Mouse (Mus musculus) cortical plate, adult 2 months (tissue): ENCODE results near the gene Ddx54. TPM values are rescaled to one million over a fixed set of nuclear protein-coding genes. Genes with fewer than 3 reads are reported as not detected.
A peak's percentile ranks its signal among the peaks of the same experiment; 100 is the strongest.

ENCODE experiments used
- H3K27ac ChIP-seq: fragments of 200-500 bp; 2 replicates; pipeline ENCODE4 v1.5.1; 2012; ENCODE audit warnings: low read length, control low read depth, inconsistent platforms; ENCODE audit not compliant: insufficient read depth
- H3K4me1 ChIP-seq: fragments of 200-500 bp; 2 replicates; pipeline ENCODE4 v1.6.1; 2011; ENCODE audit warnings: low read length; ENCODE audit not compliant: control insufficient read depth, insufficient read depth
- H3K4me3 ChIP-seq: fragments of 200-500 bp; 2 replicates; pipeline ENCODE4 v1.5.1; 2011; ENCODE audit warnings: mild to moderate bottlenecking, low read length, control low read depth; ENCODE audit not compliant: insufficient read depth
- CTCF ChIP-seq: fragments of 200-500 bp; IDR thresholded peaks from 2 replicates; pipeline ENCODE4 v1.5.1; 2011; ENCODE audit warnings: mild to moderate bottlenecking, control low read depth, low read length; ENCODE audit not compliant: insufficient read depth; ENCODE audit errors: extremely low read depth
- POLR2A ChIP-seq: fragments of 200-500 bp; IDR thresholded peaks from 2 replicates; pipeline ENCODE4 v1.6.1; 2011; ENCODE audit warnings: mild to moderate bottlenecking, low read length, control low read depth; ENCODE audit not compliant: insufficient read depth; ENCODE audit errors: extremely low read depth
- polyA plus RNA-seq: library from polyadenylated mRNA; depleted of rRNA; stranded (reverse); fragments of >200 nt; gene quantifications from 2 replicates; pipeline ENCODE4 v1.2.3, GENCODE M21; 2012

The Ddx54 gene
- polyA plus RNA-seq, 1 experiment = 31.0 TPM

DNA sequence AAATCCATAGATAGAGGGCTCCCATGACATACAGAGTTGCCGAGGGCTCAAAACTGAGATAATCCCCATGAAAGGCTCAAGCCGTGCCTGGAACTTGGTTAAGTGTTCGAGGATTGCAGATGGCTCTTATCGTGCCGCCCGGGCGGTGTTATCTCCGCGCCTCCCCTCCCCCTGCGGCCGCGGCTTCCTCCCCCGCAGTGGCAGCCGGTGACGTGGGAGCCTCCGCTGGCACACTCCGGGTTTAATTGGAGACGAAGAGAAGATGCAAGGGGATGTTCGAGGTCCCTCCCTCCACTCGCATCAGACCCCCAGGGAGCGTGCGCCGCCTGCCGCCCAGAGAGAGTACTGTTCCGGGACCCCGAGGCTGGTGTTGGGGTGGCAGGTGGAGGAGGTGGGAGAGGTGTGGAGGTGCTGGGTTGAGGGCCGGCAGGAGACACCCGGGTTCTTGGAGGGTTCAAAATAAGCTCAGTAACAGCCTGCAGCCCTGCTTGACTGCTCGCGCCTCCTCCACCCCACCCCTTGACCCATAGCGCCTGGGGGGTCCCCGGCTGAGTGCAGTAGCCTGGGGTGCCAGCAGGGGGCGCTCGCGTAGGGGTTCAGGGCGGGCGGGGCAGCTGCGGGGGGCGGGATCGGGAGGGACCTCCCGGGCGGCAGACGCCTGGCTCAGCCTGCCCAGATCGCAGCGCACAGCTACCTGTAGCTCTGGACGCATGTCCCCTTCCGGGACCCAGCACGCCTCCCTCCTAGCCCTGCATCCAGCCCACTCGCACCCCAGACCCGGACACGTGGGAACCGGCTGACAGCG, 36.2 kb downstream of the Ddx54 start, which contains the start of gene Rasal1:
Gene Rasal1, plus strand, starts transcription at position 244 of the 805 bp plus-strand sequence.
- H3K27ac ChIP-seq = peak within 1 kb of the TSS; percentile 79

DNA sequence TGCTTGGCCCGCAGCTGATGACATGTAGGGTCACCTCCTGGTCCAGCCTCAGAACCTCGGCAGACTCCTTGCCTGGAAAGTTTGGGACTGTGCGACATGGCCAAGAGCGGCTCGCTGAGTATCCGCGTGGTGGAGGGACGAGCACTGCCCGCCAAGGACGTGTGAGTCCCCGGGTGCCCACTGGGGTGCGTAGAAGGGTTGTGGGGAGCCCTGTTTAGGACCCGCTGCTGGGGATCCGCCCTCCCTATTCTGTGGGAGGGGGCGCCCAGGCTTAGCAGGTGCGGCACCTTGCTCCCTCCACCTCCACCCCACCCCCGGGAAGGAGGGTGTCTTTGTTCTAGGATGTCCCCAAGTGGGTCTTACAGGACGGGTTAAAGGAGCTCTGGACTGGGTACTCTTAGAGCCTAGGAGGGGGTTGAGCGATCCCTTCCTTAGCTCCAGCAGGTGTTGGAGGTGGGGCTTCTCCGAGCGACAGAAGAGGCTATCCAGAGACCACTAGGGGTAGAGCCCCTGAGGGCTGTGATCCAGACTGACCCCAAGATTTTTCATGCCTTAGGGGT, 36.9 kb downstream of the Ddx54 start:
- Histone ChIP-seq H3K4me1 (peaks cover 9% of the 10 kb centered on the region), H3K4me3 (peak overlapping the region; percentile 73), H3K27ac (peak overlapping the region; percentile 79)
- no peak for TF ChIP-seq POLR2A
- no peak for TF ChIP-seq CTCF

More for the DNA sequence above, 36.2 kb downstream of the Ddx54 start, which contains the start of gene Rasal1:
- peak within 1 kb of the TSS; percentile 73 for H3K4me3 ChIP-seq
- peak; percentile 44 for TF ChIP-seq CTCF
- no peak for TF ChIP-seq POLR2A
- H3K4me1 ChIP-seq = peaks cover 8% of the 10 kb centered on the region

DNA sequence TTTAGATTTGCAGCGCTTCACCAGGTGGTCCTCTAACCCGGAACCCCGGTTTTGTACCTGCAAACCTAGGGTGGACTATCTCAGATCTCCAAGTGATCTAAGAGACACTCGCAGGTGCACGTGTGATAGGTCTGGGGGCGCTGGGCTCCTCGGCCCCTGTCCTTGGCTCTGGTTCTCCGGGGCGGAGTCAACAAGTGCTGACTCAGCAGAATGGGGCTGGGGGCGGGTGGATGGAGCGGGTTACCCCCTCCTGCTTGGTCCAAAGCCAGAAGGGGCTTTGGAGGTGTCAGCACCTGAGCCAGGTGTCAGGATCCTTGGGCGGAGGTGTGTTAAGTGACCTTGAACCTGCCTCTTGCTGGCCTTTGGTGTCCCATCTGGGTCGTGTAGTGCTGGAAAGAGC, 37.4 kb downstream of the Ddx54 start:
- Histone ChIP-seq H3K4me1 (peaks cover 13% of the 10 kb centered on the region), H3K27ac (peak overlapping the region; percentile 79), H3K4me3 (peak overlapping the region; percentile 73)
- TF ChIP-seq POLR2A = no peak
- TF ChIP-seq CTCF = no peak

DNA sequence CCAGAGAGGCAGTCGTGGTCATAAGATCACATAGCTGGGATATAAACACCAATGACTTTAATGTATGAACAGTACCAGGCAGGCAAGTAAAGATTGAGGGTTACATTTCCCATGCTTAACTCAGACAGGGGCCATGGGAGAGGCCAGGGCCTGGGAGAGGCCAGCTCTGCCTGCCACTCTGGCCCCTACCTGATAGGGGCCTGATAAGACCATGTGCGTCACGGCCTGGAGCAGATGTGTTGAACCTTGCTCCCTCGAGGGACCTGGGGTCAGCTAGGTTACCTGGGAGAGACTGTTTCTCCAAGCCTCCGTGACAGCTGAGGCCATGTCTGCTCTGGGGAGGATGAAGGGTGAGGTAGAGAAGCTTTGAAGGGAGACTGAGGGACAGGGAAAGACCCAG, 38.7 kb downstream of the Ddx54 start:
- Histone ChIP-seq H3K27ac (peak overlapping the region; percentile 78; the same call in 1 of the 2 replicates), H3K4me3 (peak overlapping the region; percentile 73), H3K4me1 (peaks cover 19% of the 10 kb centered on the region)
- TF ChIP-seq POLR2A (no peak), CTCF (no peak)

DNA sequence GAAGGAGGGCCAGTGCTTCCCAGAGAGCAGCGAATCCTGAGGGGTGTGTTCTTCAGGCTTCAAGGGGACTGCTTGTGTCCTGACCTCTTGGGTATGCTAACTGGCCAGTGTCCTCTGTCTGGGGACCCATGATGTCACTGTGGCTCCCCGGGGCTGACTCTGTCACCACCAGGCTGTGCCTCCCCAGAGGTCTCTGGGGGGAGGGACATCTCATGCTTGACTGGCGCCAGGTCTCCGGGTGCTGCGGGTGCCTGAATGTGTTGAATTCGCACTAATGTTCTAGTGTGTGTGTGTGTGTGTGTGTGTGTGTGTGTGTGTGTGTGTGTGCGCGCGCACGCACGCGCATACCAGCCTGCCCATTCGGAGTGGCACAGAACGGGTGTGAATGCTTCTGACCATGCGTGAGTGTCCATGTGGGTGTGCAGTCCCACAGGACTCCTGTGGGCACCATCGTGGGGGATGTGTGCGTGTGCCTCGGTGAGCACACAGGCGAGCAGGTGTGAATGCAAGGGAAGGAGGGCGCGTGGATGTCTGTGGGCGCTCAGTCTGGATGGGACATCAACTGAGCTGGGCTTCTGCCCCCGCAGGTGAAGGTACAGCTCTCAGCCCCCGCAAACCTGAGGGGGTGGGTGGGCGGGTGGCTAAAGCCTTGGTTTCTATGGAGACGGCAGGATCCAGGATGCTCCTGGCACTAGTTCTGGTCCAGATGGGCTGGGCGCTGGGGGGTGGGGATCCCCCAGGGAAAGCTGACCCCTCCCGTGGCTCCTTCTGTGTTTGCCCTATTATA, 40.6 kb downstream of the Ddx54 start:
- H3K4me3 ChIP-seq = peak overlapping the region; percentile 28
- no peak for TF ChIP-seq POLR2A
- TF ChIP-seq CTCF = no peak
- peak overlapping the region; percentile 71 for H3K27ac ChIP-seq
- H3K4me1 ChIP-seq = peaks cover 17% of the 10 kb centered on the region

DNA sequence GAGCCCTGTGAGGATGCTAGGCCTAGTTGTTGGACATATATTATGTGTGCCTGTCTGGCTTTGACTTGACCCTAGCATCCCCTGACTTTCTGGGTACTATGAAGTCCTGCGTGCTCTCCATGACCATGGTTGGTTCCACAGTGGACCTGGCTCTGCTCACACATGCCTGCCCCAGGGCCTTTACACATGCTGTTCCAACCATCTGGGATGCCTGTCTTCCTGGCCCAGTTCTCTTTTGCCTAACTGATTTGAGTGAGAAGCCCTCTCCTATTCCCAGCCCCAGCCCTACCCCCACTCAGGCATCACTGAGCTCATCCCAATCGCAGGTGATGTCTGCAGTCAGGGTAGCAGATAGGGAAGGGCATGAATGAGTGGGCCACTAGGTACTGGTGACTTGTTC, 41.3 kb downstream of the Ddx54 start:
- Histone ChIP-seq H3K27ac (peak overlapping the region; percentile 71), H3K4me3 (peak overlapping the region; percentile 9; the same call in 1 of the 2 replicates), H3K4me1 (peaks cover 17% of the 10 kb centered on the region)
- no peak for TF ChIP-seq CTCF
- TF ChIP-seq POLR2A = no peak

DNA sequence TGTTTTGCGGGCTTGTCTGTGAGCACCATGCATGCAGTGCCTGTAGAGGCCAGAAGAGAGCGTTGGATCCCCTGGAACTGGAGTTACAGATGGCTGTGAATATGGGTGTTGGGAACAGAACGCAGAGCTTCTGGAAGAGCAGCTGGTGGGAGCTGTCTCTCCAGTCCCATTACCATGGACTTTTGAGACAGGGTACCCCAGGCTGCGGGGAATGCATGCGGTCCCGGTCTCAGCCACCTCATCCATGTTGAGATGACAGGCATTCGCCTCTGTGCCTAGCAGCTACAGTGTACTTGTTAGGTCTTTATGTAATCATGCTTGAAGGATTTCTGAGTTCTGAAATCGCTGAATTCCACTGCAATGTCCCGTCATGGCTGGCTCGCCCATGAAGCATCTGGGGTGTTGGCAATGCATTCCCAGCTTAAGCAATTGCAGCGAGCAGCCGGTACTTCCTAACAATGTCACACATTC, 43.8 kb downstream of the Ddx54 start:
- no peak for TF ChIP-seq POLR2A
- peak; percentile 32; the same call in 1 of the 2 replicates for TF ChIP-seq CTCF
- H3K27ac ChIP-seq = 0 out of 2 replicates have a peak overlapping the region, but pooled peaks have one; percentile 49
- H3K4me3 ChIP-seq = no peak overlapping the region
- H3K4me1 ChIP-seq = peaks cover 22% of the 10 kb centered on the region

DNA sequence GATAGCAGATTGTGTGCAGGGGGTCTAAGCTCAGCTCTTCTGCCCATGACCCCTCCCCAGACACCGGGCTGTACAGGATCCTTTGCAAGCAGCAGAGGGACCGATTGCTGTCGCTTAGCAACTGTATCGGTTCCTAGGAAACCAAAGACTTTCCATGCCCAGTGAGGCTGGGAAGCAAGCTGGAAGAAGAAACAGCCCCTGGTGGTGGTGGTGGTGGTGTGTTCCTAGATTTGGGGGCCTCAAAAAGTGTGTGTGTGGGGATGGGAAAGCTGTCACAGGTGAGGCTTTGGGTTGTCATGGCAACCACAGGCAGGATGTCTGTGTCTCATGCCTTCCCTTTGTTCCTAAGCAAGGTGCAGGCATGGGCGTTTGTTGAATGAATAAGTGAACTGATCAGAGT, 48.3 kb downstream of the Ddx54 start:
- no peak overlapping the region for H3K4me3 ChIP-seq
- H3K4me1 ChIP-seq = peaks cover 8% of the 10 kb centered on the region
- TF ChIP-seq POLR2A (no peak), CTCF (no peak)
- H3K27ac ChIP-seq = peak overlapping the region; percentile 63

DNA sequence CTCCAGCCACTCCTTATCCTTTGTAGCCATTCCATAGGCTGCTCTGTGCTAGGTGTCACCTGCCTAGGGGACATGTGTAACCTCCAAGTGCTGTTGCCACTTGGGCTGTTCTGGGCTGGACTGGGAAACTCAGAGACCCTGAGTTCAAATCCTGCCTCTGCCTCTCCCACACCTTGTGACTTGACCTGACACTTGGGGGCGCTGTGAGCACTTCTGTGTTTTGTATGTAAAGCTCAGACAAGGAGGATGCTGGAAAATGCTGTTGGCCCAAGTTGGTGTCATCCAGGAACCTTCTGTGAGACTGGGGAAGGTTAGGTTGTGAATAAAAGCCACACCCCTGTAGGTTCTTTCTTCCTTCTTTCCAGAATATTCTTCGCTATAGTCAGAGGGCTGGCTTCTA, 52.3 kb downstream of the Ddx54 start:
- no peak overlapping the region for H3K4me3 ChIP-seq
- H3K4me1 ChIP-seq = peaks cover 6% of the 10 kb centered on the region
- TF ChIP-seq CTCF (0 out of 2 replicates have a peak, but pooled peaks have one; percentile 2), POLR2A (no peak)
- H3K27ac ChIP-seq = no peak overlapping the region
